Mouse (Mus musculus): Measurements from ENCODE around the gene Ccdc146.
"Not testable (repeated sequence)": the region's sequence is repeated elsewhere in the genome, so short reads cannot be mapped to it uniquely, and the experiment has no call there.

Gene Ccdc146

DNA sequence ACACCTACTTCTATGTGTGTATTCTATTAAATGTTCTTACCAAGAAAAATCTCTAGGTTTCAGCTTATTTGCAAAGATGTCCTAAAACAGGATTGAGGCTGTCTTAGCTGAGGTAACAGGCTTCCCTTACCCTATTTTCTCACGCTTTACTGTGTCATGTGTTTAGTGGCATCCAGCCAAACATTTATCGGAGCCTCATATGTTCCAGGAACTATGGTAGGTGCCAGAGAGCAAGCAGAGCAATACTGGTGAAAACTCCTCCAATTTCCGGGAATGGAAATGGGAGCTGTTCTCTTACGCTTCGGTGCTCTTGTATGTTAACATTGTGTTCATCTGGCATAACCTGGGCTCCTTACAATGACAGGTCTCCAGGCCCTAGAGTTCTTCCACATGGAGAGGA lies 92.8 kb downstream of the Ccdc146 start:
- no peak for DNase-seq (ENCODE audit: low read depth, low spot score)

DNA sequence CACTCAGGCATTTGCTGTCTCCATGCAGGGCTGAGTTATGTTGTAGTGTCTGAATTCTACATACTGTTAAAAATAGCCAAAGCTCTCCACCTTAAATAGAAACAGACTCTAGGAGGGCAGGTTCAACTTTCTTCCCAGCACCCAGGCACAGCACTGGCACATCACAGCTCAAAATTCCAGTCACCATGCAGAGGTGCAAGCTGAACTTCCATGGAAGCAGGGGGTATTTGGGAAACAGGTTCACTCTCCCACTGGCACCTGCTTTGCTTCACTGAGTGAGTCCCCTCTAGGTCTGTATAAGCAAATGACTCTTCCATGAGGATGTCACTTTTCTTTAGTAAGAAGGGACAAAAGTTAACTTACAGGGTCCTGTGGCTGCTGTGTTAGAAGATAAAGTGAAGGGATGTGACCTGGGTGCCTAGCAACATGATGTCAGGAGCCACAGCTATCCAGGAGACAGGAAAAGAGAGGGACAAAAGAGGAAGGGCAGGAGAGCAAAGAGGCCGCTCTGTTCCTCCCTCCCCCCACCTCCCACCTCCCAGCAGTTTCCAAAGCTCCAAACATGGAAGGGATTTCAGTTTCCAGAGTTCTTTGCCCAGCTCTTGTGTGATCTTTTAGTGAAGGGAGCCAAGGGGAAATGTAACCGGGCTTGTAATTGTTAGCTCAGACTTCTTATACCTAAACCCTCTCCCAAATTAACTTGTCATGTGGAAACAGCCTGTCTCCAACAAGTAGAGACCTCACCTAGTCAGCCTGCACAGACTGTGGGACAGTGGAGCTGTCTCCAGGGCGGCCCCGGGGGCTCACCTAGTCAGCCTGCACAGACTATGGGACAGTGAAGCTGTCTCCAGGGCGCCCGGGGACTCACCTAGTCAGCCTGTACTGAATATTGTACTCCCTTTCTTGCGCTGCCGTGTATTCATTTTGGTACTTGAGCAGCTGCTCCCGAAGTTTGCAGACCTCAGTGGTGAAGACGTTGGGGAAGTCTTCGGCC lies 94.5 kb downstream of the Ccdc146 start:
- no peak for DNase-seq (ENCODE audit: low read depth, low spot score)

DNA sequence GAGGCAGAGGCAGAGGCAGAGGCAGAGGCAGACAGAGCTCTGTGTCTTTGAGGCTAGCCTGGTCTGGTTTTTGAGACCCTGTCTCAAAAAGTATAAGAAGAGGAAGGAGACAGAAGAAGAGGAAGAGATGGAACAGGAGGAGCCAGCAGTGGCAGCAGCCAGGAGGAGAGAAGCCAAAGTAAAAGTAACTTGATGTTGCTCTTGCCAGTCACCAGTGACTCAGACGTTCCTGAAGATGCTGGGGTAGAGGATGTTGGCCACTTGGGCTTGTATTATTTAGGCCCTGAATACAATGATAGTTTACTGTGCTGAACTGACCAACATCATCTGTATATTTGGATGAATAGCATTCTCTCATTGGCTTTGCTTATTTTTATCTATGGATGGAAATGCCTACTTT lies 95.9 kb downstream of the Ccdc146 start:
- no peak for DNase-seq (ENCODE audit: low read depth, low spot score)

DNA sequence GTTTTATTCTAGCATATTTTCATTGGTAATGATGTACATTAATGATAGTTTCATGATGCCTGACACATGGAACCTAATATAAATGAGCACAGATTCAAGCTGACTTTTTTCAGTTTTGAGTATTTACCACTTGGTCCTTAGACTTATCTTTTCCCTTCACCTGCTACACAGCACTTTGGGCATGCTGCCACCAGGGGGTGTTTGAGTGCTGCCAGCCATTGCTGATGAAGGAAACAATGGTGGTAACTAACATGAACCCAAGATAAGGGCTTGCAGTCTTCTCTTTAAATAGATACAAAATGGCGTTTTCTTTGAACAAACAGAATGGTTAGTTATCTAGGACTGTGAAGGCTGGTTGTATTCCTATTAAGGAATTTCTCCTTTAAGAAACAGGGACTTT lies 98.0 kb downstream of the Ccdc146 start:
- peak; percentile 17 for DNase-seq (ENCODE audit: low read depth, low spot score)

DNA sequence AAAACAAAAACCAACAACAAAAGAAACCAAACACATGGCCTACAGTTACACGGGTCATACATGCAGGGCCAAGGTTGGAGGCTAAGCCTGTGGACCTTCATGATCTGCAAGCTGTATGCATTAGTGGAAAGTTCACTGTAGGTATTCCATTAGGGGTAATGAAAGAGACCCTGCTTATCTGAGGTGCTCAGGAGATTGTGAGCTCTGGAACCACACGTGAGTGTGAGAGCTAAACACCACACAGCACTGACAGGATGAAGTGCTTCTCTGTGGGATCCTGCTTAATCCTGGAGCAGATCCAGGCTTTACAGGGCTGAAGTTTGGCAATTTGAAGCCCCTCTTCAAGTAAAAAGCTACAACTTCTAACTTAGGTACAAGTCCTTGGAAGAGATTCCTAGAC lies 104.3 kb downstream of the Ccdc146 start:
- no peak for DNase-seq (ENCODE audit: low read depth, low spot score)

DNA sequence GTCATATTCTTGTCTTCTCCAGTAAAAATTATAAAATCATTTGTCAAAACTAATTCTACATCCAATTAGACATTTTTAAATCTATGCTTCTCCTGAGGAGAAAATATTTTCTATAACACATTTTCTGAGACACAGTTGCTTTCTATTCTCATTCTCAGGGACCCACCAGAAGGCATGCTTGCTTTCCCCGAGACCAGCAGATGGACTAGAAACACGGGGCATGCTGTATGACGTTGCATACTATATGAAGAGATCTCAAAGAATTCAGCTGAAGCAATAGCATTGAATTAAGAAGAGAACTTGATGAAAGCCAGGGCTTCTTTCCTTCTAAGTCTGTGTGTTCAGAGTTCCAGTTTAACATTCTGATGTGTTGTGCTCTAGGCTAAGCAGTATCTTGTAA lies 109.8 kb downstream of the Ccdc146 start:
- DNase-seq (ENCODE audit: low read depth, low spot score) = no peak

DNA sequence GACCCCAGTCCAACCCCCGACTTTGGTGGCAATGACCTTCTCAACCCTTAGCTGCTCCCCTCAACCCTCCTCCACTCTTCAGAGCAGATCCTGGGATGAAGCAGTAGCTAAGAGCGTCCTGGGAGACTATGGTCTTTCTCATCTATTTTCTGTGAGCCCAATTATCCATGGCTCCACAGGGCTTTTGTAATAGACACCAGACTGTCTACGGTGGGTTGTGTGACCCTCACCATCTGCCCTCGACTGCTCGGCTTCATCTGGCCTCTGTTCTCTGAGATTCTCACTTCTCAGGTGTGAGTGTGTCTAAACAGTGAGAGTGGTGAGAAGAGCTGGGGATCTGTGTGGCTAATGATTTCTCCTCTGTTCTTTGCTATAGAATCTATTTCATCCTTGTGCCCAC lies 117.3 kb downstream of the Ccdc146 start:
- DNase-seq (ENCODE audit: low read depth, low spot score) = no peak

DNA sequence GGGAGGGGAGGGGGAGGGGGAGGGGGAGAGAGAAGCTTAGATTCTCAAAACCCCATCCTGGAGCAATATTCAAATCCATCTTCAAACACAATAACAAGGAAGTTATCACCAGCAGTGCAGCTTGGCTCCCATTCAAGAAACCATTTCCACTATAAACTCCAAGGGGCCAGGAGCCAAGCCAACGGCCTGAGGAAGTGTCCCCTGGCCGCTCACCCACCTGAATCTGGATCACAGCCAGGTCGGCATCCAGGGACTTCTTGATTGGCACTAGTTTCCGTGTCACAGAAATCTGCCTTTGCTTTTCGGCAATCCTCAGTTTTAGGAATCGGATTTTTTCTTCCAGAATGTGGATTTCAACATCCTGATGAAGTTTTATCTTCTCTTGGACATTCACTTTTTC lies 123.5 kb downstream of the Ccdc146 start:
- no peak for DNase-seq (ENCODE audit: low read depth, low spot score)

DNA sequence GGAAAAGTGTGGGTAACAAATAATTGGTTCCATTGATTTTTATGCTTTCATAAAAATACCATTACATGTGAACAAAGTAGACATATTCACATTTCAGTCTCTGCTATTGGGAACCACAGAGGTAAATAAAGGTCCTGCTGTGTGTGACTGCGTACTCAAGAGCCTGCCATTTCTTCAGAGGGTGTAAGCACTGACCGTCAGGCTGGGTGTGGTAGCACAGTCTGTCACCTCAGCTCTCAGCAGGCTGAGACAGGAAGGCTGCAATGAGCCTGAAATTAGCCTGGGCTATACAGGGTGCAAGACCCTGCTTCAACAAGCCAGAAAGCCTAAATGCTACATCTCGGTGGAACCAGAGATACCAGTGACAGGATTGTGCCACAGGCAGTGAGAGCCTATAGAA lies 124.4 kb downstream of the Ccdc146 start:
- DNase-seq (ENCODE audit: low read depth, low spot score) = no peak

DNA sequence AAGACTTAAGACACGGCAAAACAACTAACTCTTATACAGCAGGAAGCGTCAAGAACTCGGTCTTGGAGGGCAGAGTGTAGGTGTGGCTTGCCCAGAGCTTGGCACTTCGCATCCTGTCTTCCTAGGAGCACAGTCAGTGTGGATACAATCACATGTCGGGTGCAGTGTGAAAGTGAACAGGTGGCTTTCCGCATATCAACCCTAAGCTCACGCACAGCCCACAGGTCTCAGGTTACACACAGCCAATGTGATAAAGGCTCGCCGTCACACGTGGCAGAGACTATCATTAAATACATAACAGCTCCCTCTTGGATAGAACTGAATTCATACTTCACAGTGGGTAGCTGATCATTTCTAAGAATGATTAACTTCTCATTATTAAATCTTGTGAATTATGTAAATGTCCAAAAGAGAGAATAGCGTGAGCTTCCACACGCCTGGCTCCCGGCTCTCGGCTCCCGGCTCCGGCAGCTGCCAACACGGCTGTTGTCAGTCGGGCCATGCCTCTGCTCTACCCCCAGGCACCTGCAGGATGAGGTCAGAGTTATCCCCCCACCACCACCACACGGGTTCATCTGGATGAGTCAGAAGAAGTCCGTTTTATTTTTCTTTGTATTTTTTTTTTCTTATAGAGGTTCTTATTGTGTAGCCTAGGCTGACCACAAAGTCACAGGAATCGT lies 125.3 kb downstream of the Ccdc146 start:
- no peak for DNase-seq (ENCODE audit: low read depth, low spot score)

DNA sequence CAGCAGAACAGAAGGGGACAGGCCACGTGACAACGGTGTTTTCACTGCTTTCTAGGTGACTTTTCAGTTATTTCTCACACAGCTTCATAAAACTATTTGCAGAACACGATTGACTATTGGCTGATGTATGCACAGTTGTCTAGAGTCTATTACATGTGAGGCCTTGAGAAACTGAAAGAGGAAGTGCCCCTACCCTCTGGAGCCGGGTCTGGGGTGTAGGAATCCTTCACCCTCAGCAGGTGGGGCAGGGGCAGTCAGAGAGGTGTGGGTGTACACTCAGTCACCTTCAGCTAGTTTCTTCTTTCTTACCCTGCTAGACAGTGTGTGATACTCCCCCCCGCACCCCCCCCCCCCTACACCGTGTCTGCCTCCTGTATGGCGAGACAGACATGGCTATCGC lies 128.8 kb downstream of the Ccdc146 start:
- no peak for DNase-seq (ENCODE audit: low read depth, low spot score)

DNA sequence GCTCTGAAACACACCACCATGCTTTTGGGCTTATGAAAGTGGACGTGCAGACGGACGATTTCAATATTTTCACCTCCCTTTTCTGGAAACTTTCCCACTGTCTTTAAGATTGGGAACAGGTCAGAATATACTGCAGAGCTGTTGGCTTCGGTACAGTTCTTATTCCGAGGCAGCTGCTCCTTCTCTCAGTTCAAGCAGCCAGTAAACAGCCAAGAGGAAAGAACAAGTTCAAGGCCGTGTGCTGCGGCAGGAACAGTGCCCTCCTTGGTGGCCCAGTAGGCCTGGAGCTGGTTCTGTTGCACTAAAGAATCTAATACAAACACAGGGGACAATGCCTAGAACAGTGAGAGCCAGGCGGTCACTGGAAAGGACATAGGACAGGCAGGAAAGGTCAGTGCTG lies 133.9 kb downstream of the Ccdc146 start:
- DNase-seq (ENCODE audit: low read depth, low spot score) = no peak

DNA sequence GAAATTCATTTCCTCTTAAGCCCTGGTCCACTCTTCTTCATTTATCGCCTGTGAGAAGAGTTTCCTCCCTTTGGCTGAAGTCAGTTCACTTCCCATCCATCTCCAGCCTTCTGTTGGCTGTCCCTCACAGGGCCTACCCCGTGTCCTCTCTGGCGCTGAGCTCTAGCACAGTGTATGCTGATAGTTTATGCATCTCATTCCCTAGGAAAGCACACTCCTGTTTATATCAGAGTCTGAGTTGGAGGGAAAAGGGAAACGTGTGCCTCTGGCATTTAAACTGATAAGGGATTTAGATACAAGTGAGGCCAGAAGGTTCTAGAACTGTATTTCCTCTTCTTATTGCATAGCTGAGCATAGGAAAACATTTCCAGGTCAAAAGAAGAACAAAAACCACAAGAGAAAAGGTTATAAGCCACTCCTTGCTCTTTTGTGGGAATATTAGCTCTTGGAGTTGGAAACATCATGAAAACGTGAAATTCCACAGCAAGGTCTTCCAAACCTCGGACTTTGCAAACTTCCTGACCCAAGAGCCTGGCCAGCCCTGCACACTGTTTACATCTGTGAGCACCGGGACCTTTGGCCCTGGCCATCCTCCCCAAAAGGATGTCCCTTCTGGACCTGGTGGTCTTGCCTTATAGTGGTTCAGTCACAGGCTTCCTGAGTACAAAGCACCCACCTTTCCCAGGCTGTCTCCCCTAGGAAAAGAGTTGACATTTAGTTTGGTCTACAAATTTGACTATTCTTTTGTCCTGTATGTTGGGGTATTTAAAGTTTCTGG lies 135.6 kb downstream of the Ccdc146 start:
- DNase-seq (ENCODE audit: low read depth, low spot score) = no peak

DNA sequence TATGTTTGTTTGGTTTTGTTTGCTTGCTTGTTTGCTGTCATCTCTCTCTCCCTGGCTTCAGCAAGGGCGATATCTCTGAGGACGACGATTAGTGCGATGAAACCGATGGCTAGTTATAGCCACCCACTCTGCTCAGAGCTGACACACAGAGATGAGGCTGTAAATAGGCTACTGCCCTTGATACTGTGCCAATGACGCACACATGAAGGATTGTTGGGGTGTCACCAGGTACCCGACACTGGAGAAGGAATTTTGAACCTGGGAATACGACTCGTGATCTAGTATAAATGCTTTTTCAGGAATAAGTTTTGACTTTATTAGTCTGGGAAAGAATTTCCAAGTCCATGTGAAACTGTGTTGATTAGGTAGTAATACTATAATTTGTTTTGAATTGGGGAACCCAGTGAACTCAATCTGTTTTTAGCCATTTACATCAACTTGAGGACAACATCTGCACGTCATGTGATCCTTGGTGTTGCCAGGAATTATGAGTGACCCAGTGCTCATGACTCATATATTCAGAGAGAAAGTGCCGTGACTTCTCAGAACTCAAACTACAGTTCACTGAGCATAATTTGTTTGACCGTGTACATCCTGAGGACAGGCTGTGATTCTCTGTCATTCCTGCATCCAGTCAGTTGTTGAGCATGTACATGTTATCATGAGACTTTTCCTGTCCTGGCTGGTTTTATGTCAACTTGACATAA lies 141.0 kb downstream of the Ccdc146 start:
- DNase-seq (ENCODE audit: low read depth, low spot score) = no peak

DNA sequence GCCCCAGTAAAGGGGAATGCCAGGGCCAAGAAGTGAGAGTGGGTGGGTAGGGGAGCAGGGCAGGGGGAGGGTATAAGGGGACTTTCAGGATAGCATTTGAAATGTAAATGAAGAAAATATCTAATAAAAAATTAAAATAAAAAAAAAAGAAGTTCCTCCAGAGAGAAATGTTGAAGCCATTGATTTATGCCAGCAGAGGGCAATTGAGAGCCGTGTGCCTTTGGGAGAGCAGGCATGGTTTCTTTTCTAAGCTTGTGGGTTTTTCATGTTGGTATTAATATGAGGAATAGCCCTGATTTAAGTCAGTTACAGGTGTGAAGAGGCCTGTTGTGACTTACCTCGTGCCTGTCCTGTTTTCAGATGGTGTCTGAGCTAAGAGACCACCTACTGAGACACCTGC lies 146.8 kb downstream of the Ccdc146 start:
- DNase-seq (ENCODE audit: low read depth, low spot score) = not testable (repeated sequence)

DNA sequence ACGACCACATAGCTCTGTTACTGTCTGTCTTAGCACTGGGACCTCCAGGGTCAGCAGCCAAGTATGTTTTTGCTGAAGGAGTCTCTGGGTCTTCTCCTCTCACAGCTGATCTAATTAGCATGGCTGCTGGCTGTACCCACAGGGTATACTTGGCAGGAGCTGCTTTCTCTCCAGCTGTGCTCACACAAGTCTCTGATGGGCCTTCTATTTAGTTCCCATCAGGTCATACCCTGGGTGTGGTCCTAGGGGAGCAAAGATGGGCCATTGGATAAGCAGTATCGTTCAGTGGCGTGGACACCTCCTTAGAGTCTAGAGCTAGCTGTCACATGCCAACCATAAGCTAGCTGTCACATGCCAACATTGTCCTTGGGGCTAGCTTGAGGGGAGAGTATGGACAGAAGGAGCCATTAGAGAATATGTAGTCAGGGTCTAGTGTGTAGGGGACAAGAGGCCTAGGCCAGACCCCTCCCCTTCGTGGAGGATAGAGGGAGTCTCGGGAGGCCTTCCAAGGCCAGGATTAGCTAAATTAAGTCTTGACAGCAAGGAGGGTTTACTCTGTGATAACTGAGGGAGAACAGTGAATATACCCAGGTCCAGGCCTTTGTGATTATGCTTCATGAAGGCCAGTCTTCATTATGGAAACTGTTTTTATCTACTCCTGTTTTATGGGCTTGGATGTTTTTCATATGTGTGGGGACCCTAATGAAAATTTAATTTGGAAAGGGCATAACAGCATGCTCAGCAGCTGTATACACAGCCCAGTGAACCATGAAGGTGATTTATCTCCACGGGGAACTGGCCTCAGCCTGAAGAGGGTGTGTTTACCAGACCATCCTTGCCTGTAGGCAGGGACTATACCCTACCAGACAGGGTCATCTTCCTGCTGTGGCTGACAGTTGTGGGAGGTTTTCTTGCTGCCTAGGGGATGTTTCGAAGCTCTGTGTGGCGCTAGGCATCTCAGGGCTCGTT lies 152.8 kb downstream of the Ccdc146 start:
- no peak for DNase-seq (ENCODE audit: low read depth, low spot score)

DNA sequence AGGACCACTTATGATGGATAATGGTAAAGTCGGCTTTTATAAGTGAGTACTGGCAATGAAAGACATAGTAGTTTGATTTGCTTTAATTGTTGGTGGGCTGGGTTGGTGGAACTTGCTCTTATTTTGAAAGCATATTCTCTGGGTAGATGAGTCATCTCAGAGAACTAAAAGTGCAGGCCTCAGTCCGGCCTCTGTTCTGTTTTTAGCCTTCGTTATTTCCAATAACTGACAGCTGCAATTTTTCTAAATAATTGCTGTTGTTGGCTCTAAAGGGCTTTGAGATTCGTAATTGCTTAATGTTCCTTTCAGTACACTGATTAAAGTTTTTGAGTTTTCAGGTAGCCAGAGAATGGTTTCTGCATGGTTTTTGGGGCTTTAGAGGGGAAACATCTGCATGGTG lies 153.7 kb downstream of the Ccdc146 start:
- DNase-seq (ENCODE audit: low read depth, low spot score) = no peak

DNA sequence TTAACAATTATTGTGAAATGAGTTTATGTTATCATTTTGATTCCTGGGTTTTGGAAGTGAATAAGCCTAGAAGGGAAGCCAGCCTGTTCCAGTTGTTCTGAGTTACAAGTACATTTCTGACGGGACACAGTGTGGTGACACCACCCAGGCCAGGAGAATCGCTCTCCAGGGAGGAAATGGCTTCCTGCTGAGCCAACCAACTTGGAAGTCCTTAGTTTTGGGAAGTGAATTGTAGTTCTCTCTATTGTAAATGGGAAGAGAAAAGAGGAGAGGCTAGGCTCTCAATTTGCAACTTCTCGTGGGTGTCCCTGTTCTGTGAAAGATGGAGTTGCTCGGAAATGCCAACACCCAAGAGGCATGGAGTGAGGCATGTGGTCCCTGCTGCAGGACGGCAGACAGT lies 155.0 kb downstream of the Ccdc146 start:
- DNase-seq (ENCODE audit: low read depth, low spot score) = no peak

DNA sequence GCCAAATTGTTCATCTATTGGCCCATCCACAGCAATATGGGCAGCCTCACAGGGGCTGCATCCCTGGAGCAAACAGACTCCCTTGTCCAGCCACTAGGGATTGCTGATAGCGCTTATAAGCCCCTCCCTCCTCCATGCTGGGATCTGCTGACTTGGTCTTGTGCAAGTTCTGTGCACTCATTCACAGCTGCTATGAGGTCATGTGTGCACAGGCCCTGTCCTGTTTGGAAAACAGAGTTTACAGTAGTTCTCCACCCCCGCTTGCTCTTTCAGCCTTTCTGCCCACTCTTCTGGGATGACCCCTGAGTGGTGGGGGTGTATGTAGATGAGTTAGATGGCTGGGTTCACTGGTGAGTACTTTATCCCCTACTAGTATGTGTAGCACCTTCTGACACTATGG lies 157.4 kb downstream of the Ccdc146 start:
- DNase-seq (ENCODE audit: low read depth, low spot score) = no peak

DNA sequence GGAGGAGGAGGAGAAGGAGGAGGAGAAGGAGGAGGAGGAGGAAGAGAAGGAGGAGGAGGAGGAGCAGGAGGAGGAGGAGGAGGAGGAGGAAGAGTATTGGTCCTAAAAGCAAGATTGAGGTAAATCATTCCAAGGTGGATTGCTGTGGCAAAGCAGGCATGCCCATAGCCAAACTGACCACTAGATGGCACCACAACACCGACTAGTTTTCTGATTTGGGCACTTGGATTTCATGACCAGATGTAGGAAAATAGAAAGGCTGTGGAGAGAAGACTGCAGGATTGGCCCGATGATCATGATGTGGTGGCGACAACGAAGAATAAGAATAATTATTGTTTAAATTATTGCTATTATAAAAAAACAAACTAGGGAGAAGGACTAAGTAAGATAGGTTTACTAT lies 159.4 kb downstream of the Ccdc146 start:
- peak; percentile 80 for DNase-seq (ENCODE audit: low read depth, low spot score)
